In genomic region chr3:133131372-133131771, GRCm38 (mm10) we compare ENCODE assay signal across 36 mouse cellular contexts.
"Had no signal": no experiment of that assay in that cellular context is flagged by ENCODE, and none has a peak within 500 bp of the region (broad histone marks: within the 10 kb centered on the region; RNA-seq: fewer than 3 reads in every experiment).

No protein-coding gene starts in this region.

- H3K36me3 ChIP-seq: heart, embryonic 10.5 days; heart, embryonic 12.5 days; heart, embryonic 13.5 days; heart, embryonic 15.5 days; hindbrain, embryonic 10.5 days; hindbrain, embryonic 12.5 days; hindbrain, embryonic 13.5 days; hindbrain, embryonic 15.5 days; intestine, embryonic 15.5 days had no signal

- H3K9me3 ChIP-seq: heart, embryonic 10.5 days; heart, embryonic 12.5 days; heart, embryonic 13.5 days; heart, embryonic 15.5 days; hindbrain, embryonic 10.5 days; hindbrain, embryonic 12.5 days; hindbrain, embryonic 13.5 days; hindbrain, embryonic 15.5 days; intestine, embryonic 15.5 days; kidney, embryonic 15.5 days had no signal

- H3K4me2 ChIP-seq: heart, embryonic 11.5 days; heart, embryonic 12.5 days; heart, embryonic 13.5 days; heart, embryonic 15.5 days; hindbrain, embryonic 12.5 days; hindbrain, embryonic 13.5 days; hindbrain, embryonic 14.5 days; hindbrain, embryonic 15.5 days; intestine, embryonic 15.5 days; kidney, embryonic 15.5 days had no signal

- H3K4me3 ChIP-seq: heart, embryonic 10.5 days; heart, embryonic 12.5 days; heart, embryonic 13.5 days; heart, embryonic 15.5 days; hindbrain, embryonic 10.5 days; hindbrain, embryonic 12.5 days; hindbrain, embryonic 13.5 days; hindbrain, embryonic 15.5 days; intestine, embryonic 15.5 days; kidney, embryonic 15.5 days; layer of hippocampus, adult 2 months; left cerebral cortex, adult 2 months had no signal

- DNase-seq: heart, postnatal 10 days; heart, postnatal 14 days; heart, postnatal 36 days; heart, postnatal 4 days; kidney, adult 11 months; kidney, adult 18-20 months; kidney, adult 2 months; kidney, adult 8-10 months; kidney, adult 9 months; kidney, postnatal 10 days; kidney, postnatal 14 days; kidney, postnatal 25 days; kidney, postnatal 36 days; kidney, postnatal 4 days; layer of hippocampus, adult 9-11 months; layer of hippocampus, postnatal 36 days had no signal

- H3K27me3 ChIP-seq: heart, embryonic 12.5 days; heart, embryonic 13.5 days; heart, embryonic 15.5 days; hindbrain, embryonic 12.5 days; hindbrain, embryonic 13.5 days; hindbrain, embryonic 15.5 days; intestine, embryonic 15.5 days; kidney, embryonic 15.5 days had no signal

- H3K4me1 ChIP-seq: heart, embryonic 10.5 days; heart, embryonic 12.5 days; heart, embryonic 13.5 days; heart, embryonic 15.5 days; hindbrain, embryonic 10.5 days; hindbrain, embryonic 12.5 days; hindbrain, embryonic 13.5 days; hindbrain, embryonic 15.5 days; intestine, embryonic 15.5 days; kidney, embryonic 15.5 days had no signal

- H3K9ac ChIP-seq: heart, embryonic 12.5 days; heart, embryonic 13.5 days; heart, embryonic 15.5 days; hindbrain, embryonic 12.5 days; hindbrain, embryonic 13.5 days; hindbrain, embryonic 14.5 days; hindbrain, embryonic 15.5 days; intestine, embryonic 15.5 days; kidney, embryonic 15.5 days had no signal

- ATAC-seq: hindbrain, embryonic 16.5 days; hindbrain, postnatal 0 days; inflammation-experienced regulatory T-cells, adult 6 months; intestine, embryonic 15.5 days; intestine, embryonic 16.5 days; intestine, postnatal 0 days had no signal

- H3K27ac ChIP-seq: heart, embryonic 10.5 days; heart, embryonic 13.5 days; heart, embryonic 15.5 days; hindbrain, embryonic 10.5 days; hindbrain, embryonic 12.5 days; hindbrain, embryonic 13.5 days; hindbrain, embryonic 14.5 days; hindbrain, embryonic 15.5 days; hindbrain, postnatal 0 days; intestine, embryonic 15.5 days; kidney, embryonic 15.5 days; kidney, postnatal 0 days; layer of hippocampus, adult 2 months; left cerebral cortex, adult 2 months had no signal
